Mouse (Mus musculus): ENCODE data around the gene Svip.

Svip gene

GRCm38 (mm10) chr7:51962219-51962952 is 43.4 kb downstream of the Svip start:
- DNase-seq (ENCODE audit: low spot score in 2 of 2): no peak

- no peak for DNase-seq (ENCODE audit: low spot score in 2 of 2)
Measured at GRCm38 (mm10) chr7:51960698-51961374, 45.0 kb downstream of the Svip start.

- DNase-seq (ENCODE audit: low spot score in 2 of 2): no peak
Measured at GRCm38 (mm10) chr7:51957766-51958165, 48.1 kb downstream of the Svip start.

GRCm38 (mm10) chr7:51955424-51956041 is 50.3 kb downstream of the Svip start:
- DNase-seq (ENCODE audit: low spot score in 2 of 2): no peak

Data from spleen, postnatal 36 days (tissue).